Mouse (Mus musculus): ENCODE measurements around the gene Aip. TPM values are rescaled to one million over a fixed set of nuclear protein-coding genes. Genes with fewer than 3 reads are reported as not detected.

Aip gene
- total and polyA plus RNA-seq, 2 experiments from 2014 or later = 23.8 to 61.7 TPM

GRCm38 (mm10) chr19:4083826-4084225, 41.8 kb downstream of the Aip start:
- H3K4me1 ChIP-seq (ENCODE audit: control insufficient read depth, insufficient read depth) = no peaks in the 10 kb centered on the region
- no peak overlapping the region for H3K4me3 ChIP-seq (ENCODE audit: low read depth, low read length)
- WGBS = 40% methylated on average over 7 of the region's 8 CpGs
- TF ChIP-seq CTCF (IDR thresholded peaks at IDR 0.05; ENCODE audit: low read depth) (no peak), EP300 (IDR thresholded peaks at IDR 0.05; ENCODE audit: low read depth) (no peak)
- no peak for ATAC-seq (ENCODE audit: insufficient read depth, low read depth)
- no peaks in the 10 kb centered on the region for H3K36me3 ChIP-seq (replicated peaks; ENCODE audit: control insufficient read depth, insufficient read depth, low read length)
- H3K4me2 ChIP-seq (ENCODE audit: low read depth, low read length) = no peak overlapping the region
- H3K9me3 ChIP-seq (replicated peaks; ENCODE audit: control insufficient read depth, low read length) = no peaks in the 10 kb centered on the region
- no peak for DNase-seq (ENCODE audit: low spot score)
- H3K9ac ChIP-seq (replicated peaks; ENCODE audit: low read depth, low read length) = no peak overlapping the region
- H3K27me3 ChIP-seq (ENCODE audit: control insufficient read depth, insufficient read depth, low read length) = no peaks in the 10 kb centered on the region
- no peak overlapping the region for H3K27ac ChIP-seq (ENCODE audit: low read depth)

GRCm38 (mm10) chr19:4083316-4083715, 42.3 kb downstream of the Aip start:
- TF ChIP-seq CTCF (IDR thresholded peaks at IDR 0.05; ENCODE audit: low read depth) (no peak), EP300 (IDR thresholded peaks at IDR 0.05; ENCODE audit: low read depth) (no peak)

GRCm38 (mm10) chr19:4082219-4082965, 43.3 kb downstream of the Aip start:
- Histone ChIP-seq H3K27ac (ENCODE audit: low read depth) (no peak overlapping the region), H3K9ac (replicated peaks; ENCODE audit: low read depth, low read length) (no peak overlapping the region), H3K4me1 (ENCODE audit: control insufficient read depth, insufficient read depth) (no peaks in the 10 kb centered on the region), H3K27me3 (ENCODE audit: control insufficient read depth, insufficient read depth, low read length) (no peaks in the 10 kb centered on the region), H3K4me2 (ENCODE audit: low read depth, low read length) (no peak overlapping the region), H3K9me3 (replicated peaks; ENCODE audit: control insufficient read depth, low read length) (no peaks in the 10 kb centered on the region), H3K36me3 (replicated peaks; ENCODE audit: control insufficient read depth, insufficient read depth, low read length) (no peaks in the 10 kb centered on the region), H3K4me3 (ENCODE audit: low read depth, low read length) (no peak overlapping the region)
- TF ChIP-seq EP300 (IDR thresholded peaks at IDR 0.05; ENCODE audit: low read depth) (no peak), CTCF (IDR thresholded peaks at IDR 0.05; ENCODE audit: low read depth) (no peak)
- DNase-seq (ENCODE audit: low spot score) (no peak), ATAC-seq (ENCODE audit: insufficient read depth, low read depth) (no peak)
- 70% methylated on average over 11 of the region's 11 CpGs for WGBS

More at GRCm38 (mm10) chr19:4083316-4083715, 42.3 kb downstream of the Aip start:
- H3K27ac ChIP-seq (ENCODE audit: low read depth) = no peak overlapping the region
- H3K27me3 ChIP-seq (ENCODE audit: control insufficient read depth, insufficient read depth, low read length) = no peaks in the 10 kb centered on the region
- no peak for ATAC-seq (ENCODE audit: insufficient read depth, low read depth)
- H3K9me3 ChIP-seq (replicated peaks; ENCODE audit: control insufficient read depth, low read length) = no peaks in the 10 kb centered on the region
- no peaks in the 10 kb centered on the region for H3K4me1 ChIP-seq (ENCODE audit: control insufficient read depth, insufficient read depth)
- 73% methylated on average over 7 of the region's 7 CpGs for WGBS
- no peak overlapping the region for H3K9ac ChIP-seq (replicated peaks; ENCODE audit: low read depth, low read length)
- H3K36me3 ChIP-seq (replicated peaks; ENCODE audit: control insufficient read depth, insufficient read depth, low read length) = no peaks in the 10 kb centered on the region
- no peak overlapping the region for H3K4me2 ChIP-seq (ENCODE audit: low read depth, low read length)
- no peak overlapping the region for H3K4me3 ChIP-seq (ENCODE audit: low read depth, low read length)
- DNase-seq (ENCODE audit: low spot score) = no peak

GRCm38 (mm10) chr19:4081394-4081793, 44.3 kb downstream of the Aip start, which contains the start of gene Cabp2:
Cabp2 (plus strand) TSS chr19:4081578.
- no peak within 1 kb of the TSS for H3K9ac ChIP-seq (replicated peaks; ENCODE audit: low read depth, low read length)
- no peak for TF ChIP-seq EP300 (IDR thresholded peaks at IDR 0.05; ENCODE audit: low read depth)
- no peak for TF ChIP-seq CTCF (IDR thresholded peaks at IDR 0.05; ENCODE audit: low read depth)
- H3K36me3 ChIP-seq (replicated peaks; ENCODE audit: control insufficient read depth, insufficient read depth, low read length) = no peaks in the 10 kb centered on the region
- H3K27me3 ChIP-seq (ENCODE audit: control insufficient read depth, insufficient read depth, low read length) = no peaks in the 10 kb centered on the region
- 64% methylated on average over 3 of the region's 3 CpGs for whole genome bisulfite sequencing
- H3K27ac ChIP-seq (ENCODE audit: low read depth) = no peak within 1 kb of the TSS
- DNase-seq (ENCODE audit: low spot score) = no peak
- no peaks in the 10 kb centered on the region for H3K9me3 ChIP-seq (replicated peaks; ENCODE audit: control insufficient read depth, low read length)
- H3K4me1 ChIP-seq (ENCODE audit: control insufficient read depth, insufficient read depth) = no peaks in the 10 kb centered on the region
- H3K4me3 ChIP-seq (ENCODE audit: low read depth, low read length) = no peak within 1 kb of the TSS
- no peak within 1 kb of the TSS for H3K4me2 ChIP-seq (ENCODE audit: low read depth, low read length)
- ATAC-seq (ENCODE audit: insufficient read depth, low read depth) = no peak

- TF ChIP-seq CTCF (IDR thresholded peaks at IDR 0.05; ENCODE audit: low read depth) = peak; percentile 44
- TF ChIP-seq EP300 (IDR thresholded peaks at IDR 0.05; ENCODE audit: low read depth) = no peak
- H3K4me3 ChIP-seq (ENCODE audit: low read depth, low read length) = no peak overlapping the region
- H3K36me3 ChIP-seq (replicated peaks; ENCODE audit: control insufficient read depth, insufficient read depth, low read length) = no peaks in the 10 kb centered on the region
- no peaks in the 10 kb centered on the region for H3K9me3 ChIP-seq (replicated peaks; ENCODE audit: control insufficient read depth, low read length)
- no peak overlapping the region for H3K27ac ChIP-seq (ENCODE audit: low read depth)
- H3K4me2 ChIP-seq (ENCODE audit: low read depth, low read length) = no peak overlapping the region
- H3K9ac ChIP-seq (replicated peaks; ENCODE audit: low read depth, low read length) = no peak overlapping the region
- ATAC-seq (ENCODE audit: insufficient read depth, low read depth) (peak; percentile 59), DNase-seq (ENCODE audit: low spot score) (no peak)
- H3K27me3 ChIP-seq (ENCODE audit: control insufficient read depth, insufficient read depth, low read length) = no peaks in the 10 kb centered on the region
- no peaks in the 10 kb centered on the region for H3K4me1 ChIP-seq (ENCODE audit: control insufficient read depth, insufficient read depth)
- 49% methylated on average over 8 of the region's 8 CpGs for WGBS
These were observed 45.1 kb downstream of the Aip start for GRCm38 (mm10) chr19:4080511-4081009.

Data from heart, postnatal 0 days (tissue).